Mouse (Mus musculus) spleen, adult 12 weeks (tissue): ENCODE data around the gene Gm21885.

Experiments
- DNase-seq: peaks from one replicate; pipeline ENCODE4 v3.0.0; 2022; ENCODE audit warnings: low spot score

Gm21885 gene

GRCm38 (mm10) chr11:94320969-94321930 lies 39.6 kb downstream of the Gm21885 start:
- DNase-seq, result peak; percentile 18

- DNase-seq, result peak; percentile 92
Observed at GRCm38 (mm10) chr11:94321931-94322400, 40.3 kb downstream of the Gm21885 start, which contains the start of gene Luc7l3. Gene Luc7l3, minus strand, starts transcription at chr11:94321988.

GRCm38 (mm10) chr11:94322636-94323035 lies 41.0 kb downstream of the Gm21885 start:
- DNase-seq, result no peak

GRCm38 (mm10) chr11:94323271-94323925 lies 41.7 kb downstream of the Gm21885 start:
- no peak for DNase-seq

- DNase-seq, result no peak
Observed at GRCm38 (mm10) chr11:94324618-94325017, 42.9 kb downstream of the Gm21885 start.

- no peak for DNase-seq
Observed at GRCm38 (mm10) chr11:94326961-94327411, 45.3 kb downstream of the Gm21885 start.

- peak; percentile 73 for DNase-seq
Observed at GRCm38 (mm10) chr11:94327693-94328643, 46.3 kb downstream of the Gm21885 start, which contains the start of gene Ankrd40. Gene Ankrd40, plus strand, starts transcription at chr11:94328001.

- DNase-seq, result no peak
Observed at GRCm38 (mm10) chr11:94328644-94329025, 47.0 kb downstream of the Gm21885 start.

GRCm38 (mm10) chr11:94329270-94329891 lies 47.7 kb downstream of the Gm21885 start:
- DNase-seq, result no peak

- DNase-seq, result no peak
Observed at GRCm38 (mm10) chr11:94330211-94330610, 48.5 kb downstream of the Gm21885 start.

GRCm38 (mm10) chr11:94332726-94333125 lies 51.1 kb downstream of the Gm21885 start:
- DNase-seq, result no peak

GRCm38 (mm10) chr11:94334386-94334968 lies 52.8 kb downstream of the Gm21885 start:
- DNase-seq, result peak; percentile 56
